Mouse (Mus musculus) liver, adult 2 months (tissue): ENCODE measurements at regions not wholly inside any gene's neighbourhood (a gene's known extent, or its start where the extent isn't known, plus 50 kb on each side); places are given as distances from the start of the nearest gene placed in this dataset.

Experiments
- DNase-seq: peaks from one replicate; pipeline ENCODE4 v3.0.0-alpha.2; 2011; ENCODE audit warnings: low read depth, low spot score; ENCODE audit errors: extremely low read depth
- H3K27ac ChIP-seq: fragments of 200-500 bp; replicated peaks from 2 replicates; pipeline ENCODE4 v1.5.1; 2012; ENCODE audit warnings: low read depth, mild to moderate bottlenecking, control low read depth, inconsistent platforms, low read length; ENCODE audit not compliant: insufficient read depth
- H3K27me3 ChIP-seq: fragments of 200-500 bp; 2 replicates; pipeline ENCODE4 v1.6.1; 2012; ENCODE audit warnings: mild to moderate bottlenecking, moderate library complexity, low read length, inconsistent platforms; ENCODE audit not compliant: control insufficient read depth, insufficient read depth
- H3K36me3 ChIP-seq: fragments of 200-500 bp; 2 replicates; pipeline ENCODE4 v1.6.1; 2012; ENCODE audit warnings: low read length, inconsistent platforms; ENCODE audit not compliant: control insufficient read depth, insufficient read depth
- H3K4me1 ChIP-seq: fragments of 200-500 bp; 2 replicates; pipeline ENCODE4 v1.6.1; 2011; ENCODE audit warnings: low read length; ENCODE audit not compliant: control insufficient read depth, insufficient read depth
- H3K4me3 ChIP-seq: fragments of 200-500 bp; 2 replicates; pipeline ENCODE4 v1.5.1; 2011; ENCODE audit warnings: low read depth, mild to moderate bottlenecking, control low read depth, low read length, moderate library complexity; ENCODE audit not compliant: insufficient read depth
- H3K79me2 ChIP-seq: fragments of 200-500 bp; 2 replicates; pipeline ENCODE4 v1.6.1; 2012; ENCODE audit warnings: inconsistent platforms, mild to moderate bottlenecking, low read length, moderate library complexity; ENCODE audit not compliant: control insufficient read depth, insufficient read depth
- H3K9ac ChIP-seq: fragments of 200-500 bp; 2 replicates; pipeline ENCODE4 v1.6.1; 2012; ENCODE audit warnings: low read depth, mild to moderate bottlenecking, control low read depth, inconsistent platforms, low read length
- CTCF ChIP-seq: fragments of 200-500 bp; IDR thresholded peaks from 2 replicates; pipeline ENCODE4 v1.5.1; 2011; ENCODE audit warnings: low read depth, low read length, control low read depth
- POLR2A ChIP-seq: fragments of 200-500 bp; IDR thresholded peaks from 2 replicates; pipeline ENCODE4 v1.6.1; 2011; ENCODE audit warnings: low read length, control low read depth; ENCODE audit not compliant: insufficient read depth; ENCODE audit errors: extremely low read depth
- WGBS: fragments of 180-500 bp; shearing (Covaris S2); methylation state at CpG from one replicate; pipeline ENCODE4 v1.1.7; 2018; 5-methylcytosine and 5-hydroxymethylcytosine counted together

GRCm38 (mm10) chr1:92769696-92770095 lies 61.7 kb upstream of the Gpc1 start:
- H3K27ac ChIP-seq, result no peak overlapping the region
- WGBS, result 69% methylated on average over 7 of the region's 7 CpGs

GRCm38 (mm10) chr1:92769156-92769555 lies 62.3 kb upstream of the Gpc1 start:
- H3K36me3 ChIP-seq, result no peaks in the 10 kb centered on the region
- no peak overlapping the region for H3K9ac ChIP-seq
- H3K79me2 ChIP-seq, result no peaks in the 10 kb centered on the region
- no peak for TF ChIP-seq CTCF
- no peak for TF ChIP-seq POLR2A
- no peaks in the 10 kb centered on the region for H3K27me3 ChIP-seq
- 62% methylated on average over 4 of the region's 4 CpGs for WGBS
- H3K4me1 ChIP-seq, result no peaks in the 10 kb centered on the region
- no peak overlapping the region for H3K4me3 ChIP-seq
- no peak overlapping the region for H3K27ac ChIP-seq
- DNase-seq, result no peak

More at GRCm38 (mm10) chr1:92769696-92770095, 61.7 kb upstream of the Gpc1 start:
- no peaks in the 10 kb centered on the region for H3K4me1 ChIP-seq
- no peaks in the 10 kb centered on the region for H3K36me3 ChIP-seq
- no peaks in the 10 kb centered on the region for H3K79me2 ChIP-seq
- H3K4me3 ChIP-seq, result no peak overlapping the region
- DNase-seq, result no peak
- no peak overlapping the region for H3K9ac ChIP-seq
- H3K27me3 ChIP-seq, result no peaks in the 10 kb centered on the region
- no peak for TF ChIP-seq POLR2A
- no peak for TF ChIP-seq CTCF

GRCm38 (mm10) chr1:92766496-92766895 lies 64.9 kb upstream of the Gpc1 start:
- no peak overlapping the region for H3K27ac ChIP-seq
- no peaks in the 10 kb centered on the region for H3K79me2 ChIP-seq
- no peaks in the 10 kb centered on the region for H3K4me1 ChIP-seq
- TF ChIP-seq CTCF (no peak), POLR2A (no peak)
- H3K4me3 ChIP-seq, result no peak overlapping the region
- no peaks in the 10 kb centered on the region for H3K27me3 ChIP-seq
- H3K36me3 ChIP-seq, result no peaks in the 10 kb centered on the region
- no peak overlapping the region for H3K9ac ChIP-seq
- no peak for DNase-seq
- WGBS, result 84% methylated on average over 7 of the region's 7 CpGs

- no peaks in the 10 kb centered on the region for H3K4me1 ChIP-seq
- TF ChIP-seq CTCF (no peak), POLR2A (no peak)
- 72% methylated on average over 20 of the region's 20 CpGs for WGBS
- no peaks in the 10 kb centered on the region for H3K79me2 ChIP-seq
- no peak for DNase-seq
- no peaks in the 10 kb centered on the region for H3K27me3 ChIP-seq
- no peak overlapping the region for H3K27ac ChIP-seq
- no peak overlapping the region for H3K4me3 ChIP-seq
- H3K36me3 ChIP-seq, result no peaks in the 10 kb centered on the region
- H3K9ac ChIP-seq, result no peak overlapping the region
These were observed 76.5 kb upstream of the Gpc1 start for GRCm38 (mm10) chr1:92754793-92755488.

- Histone ChIP-seq H3K9ac (no peak overlapping the region), H3K4me3 (no peak overlapping the region), H3K36me3 (no peaks in the 10 kb centered on the region), H3K4me1 (no peaks in the 10 kb centered on the region), H3K27me3 (no peaks in the 10 kb centered on the region), H3K79me2 (no peaks in the 10 kb centered on the region), H3K27ac (no peak overlapping the region)
- WGBS, result 63% methylated on average over 4 of the region's 4 CpGs
- TF ChIP-seq CTCF (no peak), POLR2A (no peak)
- no peak for DNase-seq
These were observed 79.7 kb upstream of the Gpc1 start for GRCm38 (mm10) chr1:92751700-92752136.

GRCm38 (mm10) chr1:92749475-92749874 lies 82.0 kb upstream of the Gpc1 start:
- H3K4me3 ChIP-seq, result no peak overlapping the region
- TF ChIP-seq CTCF, result no peak
- TF ChIP-seq POLR2A, result no peak
- no peaks in the 10 kb centered on the region for H3K27me3 ChIP-seq
- H3K27ac ChIP-seq, result no peak overlapping the region
- no peaks in the 10 kb centered on the region for H3K4me1 ChIP-seq
- no peaks in the 10 kb centered on the region for H3K79me2 ChIP-seq
- no peaks in the 10 kb centered on the region for H3K36me3 ChIP-seq
- 47% methylated on average over 7 of the region's 7 CpGs for whole genome bisulfite sequencing
- no peak for DNase-seq
- H3K9ac ChIP-seq, result no peak overlapping the region
